Comparison of ENCODE assay signal across 9 mouse cellular contexts in genomic region chr19:8991871-8992735, GRCm38 (mm10). TPM values are rescaled to one million over a fixed set of nuclear protein-coding genes. Genes with fewer than 3 reads are reported as not detected.
DNase-seq lines count a peak whose midpoint lies in the region; ATAC-seq lines count a peak whose summit lies in the region.
"Had no signal": no experiment of that assay in that cellular context is flagged by ENCODE, and none has a peak within 500 bp of the region (broad histone marks: within the 10 kb centered on the region; RNA-seq: fewer than 3 reads in every experiment).

No protein-coding gene starts in this region.

- no peak for ATAC-seq in midbrain, embryonic 11.5 days (ENCODE audit: low FRiP score)
- no peak for ATAC-seq in midbrain, embryonic 14.5 days (ENCODE audit: low FRiP score, low TSS enrichment)

- H3K4me3 ChIP-seq in midbrain, embryonic 11.5 days (ENCODE audit: low read depth, low read length), result no peak overlapping the region
- no peak overlapping the region for H3K4me3 ChIP-seq in midbrain, embryonic 14.5 days (replicated peaks; ENCODE audit: low read depth, low read length)

- peaks cover 20% of the 10 kb centered on the region for H3K27me3 ChIP-seq in midbrain, embryonic 11.5 days (ENCODE audit: control insufficient read depth, insufficient read depth, low read length)
- H3K27me3 ChIP-seq in midbrain, embryonic 14.5 days (ENCODE audit: control insufficient read depth, insufficient read depth, low read length), result peaks cover 40% of the 10 kb centered on the region

- peaks cover 14% of the 10 kb centered on the region for H3K4me1 ChIP-seq in midbrain, embryonic 11.5 days (ENCODE audit: control insufficient read depth, insufficient read depth, low read length)
- H3K4me1 ChIP-seq in midbrain, embryonic 14.5 days (ENCODE audit: control insufficient read depth, insufficient read depth, low read length), result peaks cover 18% of the 10 kb centered on the region; the same call in 1 of the 2 replicates

- H3K4me2 ChIP-seq in midbrain, embryonic 11.5 days, result no peak overlapping the region
- no peak overlapping the region for H3K4me2 ChIP-seq in midbrain, embryonic 14.5 days (ENCODE audit: low read length)

- H3K27ac ChIP-seq in midbrain, embryonic 11.5 days (ENCODE audit: low read depth, low read length), result no peak overlapping the region
- no peak overlapping the region for H3K27ac ChIP-seq in midbrain, embryonic 14.5 days (replicated peaks; ENCODE audit: low read depth, low read length)
- H3K27ac ChIP-seq: liver, embryonic 14.5 days had no signal

- WGBS in midbrain, embryonic 11.5 days, result 80% methylated on average over 13 of the region's 13 CpGs
- WGBS in midbrain, embryonic 14.5 days, result 86% methylated on average over 13 of the region's 13 CpGs

- H3K36me3 ChIP-seq in midbrain, embryonic 11.5 days (ENCODE audit: control insufficient read depth, insufficient read depth, low read length), result no peaks in the 10 kb centered on the region
- no peaks in the 10 kb centered on the region for H3K36me3 ChIP-seq in midbrain, embryonic 14.5 days (ENCODE audit: control insufficient read depth, insufficient read depth, low read length)

- DNase-seq in midbrain, embryonic 11.5 days (ENCODE audit: low spot score, missing footprints), result peak; percentile 74
- DNase-seq in midbrain, embryonic 14.5 days, result no peak
- DNase-seq in gonadal fat pad, adult 2 months (ENCODE audit: low read depth), result peak; percentile 97
- peak; percentile 52 to 56 for DNase-seq in kidney, adult 8-10 months
- DNase-seq in lung, postnatal 36 days, result peak; percentile 70
- no peak for DNase-seq in left cerebral cortex, adult 8-10 months (ENCODE audit: low spot score in 2 of 2)
- DNase-seq in layer of hippocampus, postnatal 36 days, result no peak
- DNase-seq in T-cell, adult 2 months (ENCODE audit: low spot score), result no peak

- H3K9me3 ChIP-seq in midbrain, embryonic 11.5 days (ENCODE audit: control insufficient read depth, low read length), result no peaks in the 10 kb centered on the region
- no peaks in the 10 kb centered on the region for H3K9me3 ChIP-seq in midbrain, embryonic 14.5 days (ENCODE audit: control insufficient read depth, low read length)

- H3K9ac ChIP-seq in midbrain, embryonic 11.5 days (ENCODE audit: low read length), result no peak overlapping the region
- no peak overlapping the region for H3K9ac ChIP-seq in midbrain, embryonic 14.5 days (replicated peaks; ENCODE audit: low read length)
- H3K9ac ChIP-seq: liver, embryonic 14.5 days had no signal

RNA-seq across cellular contexts. Expression of gene Ahnak, which starts 3.0 kb away (rescaled TPM):
- 5.0 and 6.3 TPM in 2 replicates for polyA plus RNA-seq in midbrain, embryonic 11.5 days (2014; fragmentation: Nextera tagmentation; extraction: Ambion mirVana)
- polyA plus RNA-seq in midbrain, embryonic 14.5 days (2014; fragmentation: Nextera tagmentation; extraction: Ambion mirVana), result 1.2 and 4.2 TPM in 2 replicates
- 53.6 and 56.8 TPM in 2 replicates for polyA plus RNA-seq in gonadal fat pad, adult 2 months (2012; rRNA removed)
- 10 to 100 TPM; 24.9 to 29.0 (median 27.5) TPM for total RNA-seq in left cerebral cortex, adult 8-10 months (2022)
- total RNA-seq in layer of hippocampus, postnatal 36 days (2021), result 10 to 100 TPM; 14.5 to 24.0 TPM

RNA-seq across cellular contexts. Expression of gene Eef1g, which starts 25.3 kb away (rescaled TPM):
- polyA plus RNA-seq in midbrain, embryonic 11.5 days (2014; fragmentation: Nextera tagmentation; extraction: Ambion mirVana), result 435 and 439 TPM in 2 replicates
- polyA plus RNA-seq in midbrain, embryonic 14.5 days (2014; fragmentation: Nextera tagmentation; extraction: Ambion mirVana), result 308 and 311 TPM in 2 replicates
- 295 and 302 TPM in 2 replicates for polyA plus RNA-seq in gonadal fat pad, adult 2 months (2012; rRNA removed)
- total RNA-seq in left cerebral cortex, adult 8-10 months (2022), result 100 to 1,000 TPM; 224 to 271 (median 243) TPM
- total RNA-seq in layer of hippocampus, postnatal 36 days (2021), result 100 to 1,000 TPM; 233 to 254 TPM

RNA-seq across cellular contexts. Expression of gene Tut1, which starts 38.5 kb away (rescaled TPM):
- 23.5 and 28.4 TPM in 2 replicates for polyA plus RNA-seq in midbrain, embryonic 11.5 days (2014; fragmentation: Nextera tagmentation; extraction: Ambion mirVana)
- 20.0 and 25.0 TPM in 2 replicates for polyA plus RNA-seq in midbrain, embryonic 14.5 days (2014; fragmentation: Nextera tagmentation; extraction: Ambion mirVana)
- 19.1 and 20.7 TPM in 2 replicates for polyA plus RNA-seq in gonadal fat pad, adult 2 months (2012; rRNA removed)
- 10 to 100 TPM; 20.5 to 26.0 (median 22.1) TPM for total RNA-seq in left cerebral cortex, adult 8-10 months (2022)
- total RNA-seq in layer of hippocampus, postnatal 36 days (2021), result 10 to 100 TPM; 19.6 to 19.7 TPM

RNA-seq across cellular contexts. Expression of gene Mta2, which starts 50.4 kb away (rescaled TPM):
- polyA plus RNA-seq in midbrain, embryonic 11.5 days (2014; fragmentation: Nextera tagmentation; extraction: Ambion mirVana), result 50.9 and 56.0 TPM in 2 replicates
- 38.0 and 62.2 TPM in 2 replicates for polyA plus RNA-seq in midbrain, embryonic 14.5 days (2014; fragmentation: Nextera tagmentation; extraction: Ambion mirVana)
- polyA plus RNA-seq in gonadal fat pad, adult 2 months (2012; rRNA removed), result 21.9 and 35.1 TPM in 2 replicates
- total RNA-seq in left cerebral cortex, adult 8-10 months (2022), result 10 to 100 TPM; 46.8 to 53.8 (median 50.4) TPM
- 10 to 100 TPM; 54.7 to 60.7 TPM for total RNA-seq in layer of hippocampus, postnatal 36 days (2021)

Comparison
In these comparisons a context has a peak if more than half of its experiments do, and no peak if none do; other contexts are left out.
1. DNase-seq: peak in midbrain, embryonic 11.5 days (single experiment), gonadal fat pad, adult 2 months (single experiment), kidney, adult 8-10 months (2 of 2) and lung, postnatal 36 days (single experiment); none in midbrain, embryonic 14.5 days (single experiment), left cerebral cortex, adult 8-10 months (0 of 2), layer of hippocampus, postnatal 36 days (0 of 2) and T-cell, adult 2 months (single experiment).